Mouse (Mus musculus) heart, embryonic 14.5 days (tissue): ENCODE measurements around the gene Slc25a38. TPM values are rescaled to one million over a fixed set of nuclear protein-coding genes. Genes with fewer than 3 reads are reported as not detected.

Experiments
- ATAC-seq: fragments of 200-750 bp; cut with Nextera tagmentation; 2 replicates; pipeline ENCODE4 v1.8.0; 2017; ENCODE audit warnings: low read depth, moderate TSS enrichment; ENCODE audit not compliant: insufficient number of reproducible peaks, insufficient read depth, low FRiP score
- H3K27ac ChIP-seq, 2 experiments: fragments of 200-500 bp in 1 of 2; fragments of 300-500 bp in 1 of 2; sonication (generic) in 1 of 2; replicated peaks in 1 of 2; 2 replicates each; pipeline ENCODE4 v1.5.1; 2012 to 2014; ENCODE audit warnings: low read depth in 2 of 2, low read length in 2 of 2, control low read depth in 1 of 2, mild to moderate bottlenecking in 1 of 2, mixed read lengths in 1 of 2; ENCODE audit not compliant: control insufficient read depth in 1 of 2, insufficient read depth in 1 of 2
- H3K27me3 ChIP-seq: fragments of 300-500 bp; sonication (generic); 2 replicates; pipeline ENCODE4 v1.6.1; 2014; ENCODE audit warnings: mild to moderate bottlenecking, low read length, control low read depth; ENCODE audit not compliant: control insufficient read depth, insufficient read depth
- H3K36me3 ChIP-seq: fragments of 300-500 bp; sonication (generic); 2 replicates; pipeline ENCODE4 v1.6.1; 2014; ENCODE audit warnings: mild to moderate bottlenecking, control low read depth, low read length, mixed read lengths; ENCODE audit not compliant: control insufficient read depth, insufficient read depth
- H3K4me1 ChIP-seq, 2 experiments: fragments of 200-500 bp in 1 of 2; fragments of 300-500 bp in 1 of 2; sonication (generic) in 1 of 2; 2 replicates each; pipeline ENCODE4 v1.6.1; 2012 to 2014; ENCODE audit warnings: low read length in 2 of 2, control low read depth in 1 of 2, mixed read lengths in 1 of 2; ENCODE audit not compliant: control insufficient read depth in 2 of 2, insufficient read depth in 2 of 2
- H3K4me2 ChIP-seq: fragments of 300-500 bp; sonication (generic); 2 replicates; pipeline ENCODE4 v1.6.1; 2014; ENCODE audit warnings: mild to moderate bottlenecking, low read length
- H3K4me3 ChIP-seq, 2 experiments: fragments of 200-500 bp in 1 of 2; fragments of 300-500 bp in 1 of 2; sonication (generic) in 1 of 2; 2 replicates each; pipeline ENCODE4 v1.5.1; 2012 to 2014; ENCODE audit warnings: low read length in 2 of 2, mild to moderate bottlenecking in 2 of 2, control low read depth in 1 of 2, low read depth in 1 of 2, moderate library complexity in 1 of 2; ENCODE audit not compliant: control insufficient read depth in 1 of 2, insufficient read depth in 1 of 2
- H3K9ac ChIP-seq: fragments of 300-500 bp; sonication (generic); 2 replicates; pipeline ENCODE4 v1.6.1; 2014; ENCODE audit warnings: mild to moderate bottlenecking, low read length
- H3K9me3 ChIP-seq: fragments of 300-500 bp; sonication (generic); 2 replicates; pipeline ENCODE4 v1.6.1; 2016; ENCODE audit warnings: low read length, control low read depth; ENCODE audit not compliant: control insufficient read depth
- WGBS: fragments of 180-500 bp; shearing (Covaris S2); extraction: QIAGEN DNeasy Blood & Tissue Kit; methylation state at CpG from one replicate; pipeline ENCODE4 v1.1.7; 2014; 5-methylcytosine and 5-hydroxymethylcytosine counted together
- polyA plus RNA-seq: library from polyadenylated mRNA; unstranded; fragments of >200 nt; fragmentation: Nextera tagmentation; extraction: Ambion mirVana; gene quantifications from 2 replicates; pipeline ENCODE4 v1.2.1, GENCODE M21; 2014

The Slc25a38 gene
- polyA plus RNA-seq = 15.9 and 19.5 TPM in 2 replicates

- H3K27me3 ChIP-seq = no peaks in the 10 kb centered on the region
- WGBS = under 1% methylated on average over 62 of the region's 62 CpGs
Observed at GRCm38 (mm10) chr9:120110211-120111018, at the start of gene Slc25a38. TSS of gene Slc25a38 (plus strand) at chr9:120110374.

GRCm38 (mm10) chr9:120064317-120064716 is 45.9 kb upstream of the Slc25a38 start:
- H3K4me3 ChIP-seq = no peak overlapping the region
- ATAC-seq = no peak
- 62% methylated on average over 4 of the region's 4 CpGs for WGBS
- no peak overlapping the region for H3K4me2 ChIP-seq
- no peaks in the 10 kb centered on the region for H3K27me3 ChIP-seq
- H3K4me1 ChIP-seq = no peaks in the 10 kb centered on the region
- H3K9ac ChIP-seq = no peak overlapping the region
- no peak overlapping the region for H3K27ac ChIP-seq
- H3K36me3 ChIP-seq = no peaks in the 10 kb centered on the region
- H3K9me3 ChIP-seq = no peaks in the 10 kb centered on the region

More at GRCm38 (mm10) chr9:120110211-120111018, at the start of gene Slc25a38:
- peak; percentile 95 for ATAC-seq
- Histone ChIP-seq H3K27ac (peak within 1 kb of the TSS; percentile 95), H3K4me1 (peaks cover 2 to 8% of the 10 kb centered on the region in 2 experiments), H3K4me3 (peak within 1 kb of the TSS; percentile 83 to 93), H3K9me3 (no peaks in the 10 kb centered on the region), H3K36me3 (no peaks in the 10 kb centered on the region), H3K9ac (peak within 1 kb of the TSS; percentile 86), H3K4me2 (peak within 1 kb of the TSS; percentile 85)

- Histone ChIP-seq H3K4me1 (no peaks in the 10 kb centered on the region), H3K36me3 (no peaks in the 10 kb centered on the region), H3K4me2 (no peak overlapping the region), H3K9ac (no peak overlapping the region), H3K27ac (no peak overlapping the region), H3K4me3 (no peak overlapping the region), H3K27me3 (no peaks in the 10 kb centered on the region), H3K9me3 (no peaks in the 10 kb centered on the region)
- WGBS = 92% methylated on average over 2 of the region's 2 CpGs
- ATAC-seq = no peak
Observed at GRCm38 (mm10) chr9:120067609-120068008, 42.6 kb upstream of the Slc25a38 start.

GRCm38 (mm10) chr9:120068047-120068446 is 42.1 kb upstream of the Slc25a38 start:
- H3K27me3 ChIP-seq = no peaks in the 10 kb centered on the region
- H3K4me1 ChIP-seq = no peaks in the 10 kb centered on the region
- H3K4me3 ChIP-seq = no peak overlapping the region
- H3K9me3 ChIP-seq = no peaks in the 10 kb centered on the region
- no peaks in the 10 kb centered on the region for H3K36me3 ChIP-seq
- no peak for ATAC-seq
- H3K9ac ChIP-seq = no peak overlapping the region
- no peak overlapping the region for H3K4me2 ChIP-seq
- H3K27ac ChIP-seq = no peak overlapping the region
- 45% methylated on average over 10 of the region's 10 CpGs for WGBS

GRCm38 (mm10) chr9:120069779-120070178 is 40.4 kb upstream of the Slc25a38 start, which contains the start of gene Cx3cr1:
TSS of gene Cx3cr1 (minus strand) at chr9:120069879.
- Histone ChIP-seq H3K27me3 (no peaks in the 10 kb centered on the region), H3K4me3 (no peak within 1 kb of the TSS), H3K9ac (no peak within 1 kb of the TSS), H3K9me3 (no peaks in the 10 kb centered on the region), H3K36me3 (no peaks in the 10 kb centered on the region), H3K4me2 (no peak within 1 kb of the TSS), H3K27ac (no peak within 1 kb of the TSS), H3K4me1 (no peaks in the 10 kb centered on the region)
- no peak for ATAC-seq
- WGBS = 79% methylated on average over 11 of the region's 11 CpGs

- Histone ChIP-seq H3K4me3 (no peak overlapping the region), H3K4me1 (no peaks in the 10 kb centered on the region), H3K36me3 (no peaks in the 10 kb centered on the region), H3K4me2 (no peak overlapping the region), H3K9me3 (no peaks in the 10 kb centered on the region), H3K27me3 (no peaks in the 10 kb centered on the region), H3K9ac (no peak overlapping the region), H3K27ac (no peak overlapping the region)
- 65% methylated on average over 2 of the region's 2 CpGs for WGBS
- ATAC-seq = no peak
Observed at GRCm38 (mm10) chr9:120071251-120071650, 38.9 kb upstream of the Slc25a38 start.

- Histone ChIP-seq H3K4me2 (no peak overlapping the region), H3K9ac (no peak overlapping the region), H3K27ac (no peak overlapping the region), H3K27me3 (no peaks in the 10 kb centered on the region), H3K9me3 (no peaks in the 10 kb centered on the region), H3K4me3 (no peak overlapping the region), H3K36me3 (no peaks in the 10 kb centered on the region), H3K4me1 (no peaks in the 10 kb centered on the region)
- ATAC-seq = no peak
- WGBS = 14% methylated on average over 3 of the region's 3 CpGs
Observed at GRCm38 (mm10) chr9:120073169-120073568, 37.0 kb upstream of the Slc25a38 start.
